Mouse (Mus musculus): ENCODE measurements around the gene Usb1. TPM values are rescaled to one million over a fixed set of nuclear protein-coding genes. Genes with fewer than 3 reads are reported as not detected.

The Usb1 gene
- polyA plus RNA-seq, 1 experiment from 2014 or later, result 61.7 TPM

- Histone ChIP-seq H3K27me3 (ENCODE audit: insufficient read depth, low read length) (no peaks in the 10 kb centered on the region), H3K4me2 (replicated peaks; ENCODE audit: low read depth, low read length) (no peak overlapping the region), H3K27ac (ENCODE audit: low read length) (no peak overlapping the region), H3K4me3 (ENCODE audit: low read length) (no peak overlapping the region), H3K4me1 (ENCODE audit: insufficient read depth, low read length) (no peaks in the 10 kb centered on the region; the same call in 1 of the 2 replicates), H3K36me3 (ENCODE audit: insufficient read depth, low read length) (no peaks in the 10 kb centered on the region), H3K9ac (replicated peaks; ENCODE audit: low read length) (no peak overlapping the region), H3K9me3 (ENCODE audit: low read length) (peaks cover 4% of the 10 kb centered on the region; the same call in 1 of the 2 replicates)
- no peak for ATAC-seq (ENCODE audit: low FRiP score, low TSS enrichment)
Measured at GRCm38 (mm10) chr8:95380953-95381352, 48.9 kb downstream of the Usb1 start.

GRCm38 (mm10) chr8:95381595-95381994 is 49.5 kb downstream of the Usb1 start:
- no peak overlapping the region for H3K4me2 ChIP-seq (replicated peaks; ENCODE audit: low read depth, low read length)
- no peaks in the 10 kb centered on the region; the same call in 1 of the 2 replicates for H3K4me1 ChIP-seq (ENCODE audit: insufficient read depth, low read length)
- no peaks in the 10 kb centered on the region for H3K27me3 ChIP-seq (ENCODE audit: insufficient read depth, low read length)
- no peak overlapping the region for H3K9ac ChIP-seq (replicated peaks; ENCODE audit: low read length)
- no peak overlapping the region for H3K4me3 ChIP-seq (ENCODE audit: low read length)
- no peak overlapping the region for H3K27ac ChIP-seq (ENCODE audit: low read length)
- peaks cover 4% of the 10 kb centered on the region; the same call in 1 of the 2 replicates for H3K9me3 ChIP-seq (ENCODE audit: low read length)
- no peak for ATAC-seq (ENCODE audit: low FRiP score, low TSS enrichment)
- H3K36me3 ChIP-seq (ENCODE audit: insufficient read depth, low read length), result no peaks in the 10 kb centered on the region
- 87% methylated on average over 3 of the region's 3 CpGs for WGBS

DNA sequence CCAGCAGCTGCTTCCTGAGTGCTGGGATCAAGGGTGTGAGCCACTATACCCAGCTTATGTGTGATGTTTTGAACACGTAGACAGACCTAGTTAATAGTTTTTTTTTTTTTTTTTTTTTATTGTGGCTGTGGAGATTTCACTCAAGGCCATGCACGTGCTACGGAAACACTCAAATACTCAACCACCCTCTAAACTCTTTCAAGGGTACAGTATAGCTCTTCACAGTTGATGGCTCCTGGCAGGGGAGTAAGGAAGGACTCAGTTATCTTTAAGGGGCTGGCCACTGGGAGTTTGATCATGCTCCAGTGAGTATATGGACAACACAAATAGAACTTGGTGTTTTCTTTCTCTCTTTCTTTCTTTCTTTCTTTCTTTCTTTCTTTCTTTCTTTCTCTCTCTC is 52.4 kb downstream of the Usb1 start:
- 69% methylated on average over 3 of the region's 3 CpGs for WGBS
- no peak for ATAC-seq (ENCODE audit: low FRiP score, low TSS enrichment)

GRCm38 (mm10) chr8:95386037-95386436 is 54.0 kb downstream of the Usb1 start:
- Histone ChIP-seq H3K4me1 (ENCODE audit: insufficient read depth, low read length) (no peaks in the 10 kb centered on the region), H3K27ac (ENCODE audit: low read length) (no peak overlapping the region), H3K36me3 (ENCODE audit: insufficient read depth, low read length) (no peaks in the 10 kb centered on the region), H3K4me3 (ENCODE audit: low read length) (no peak overlapping the region), H3K9ac (replicated peaks; ENCODE audit: low read length) (no peak overlapping the region), H3K4me2 (replicated peaks; ENCODE audit: low read depth, low read length) (no peak overlapping the region), H3K27me3 (ENCODE audit: insufficient read depth, low read length) (no peaks in the 10 kb centered on the region), H3K9me3 (ENCODE audit: low read length) (peaks cover 4% of the 10 kb centered on the region; the same call in 1 of the 2 replicates)
- WGBS, result 73% methylated on average over 5 of the region's 5 CpGs
- ATAC-seq (ENCODE audit: low FRiP score, low TSS enrichment), result no peak

More for the DNA sequence above, 52.4 kb downstream of the Usb1 start:
- Histone ChIP-seq H3K27ac (ENCODE audit: low read length) (no peak overlapping the region), H3K4me2 (replicated peaks; ENCODE audit: low read depth, low read length) (no peak overlapping the region), H3K27me3 (ENCODE audit: insufficient read depth, low read length) (no peaks in the 10 kb centered on the region), H3K4me3 (ENCODE audit: low read length) (no peak overlapping the region), H3K9ac (replicated peaks; ENCODE audit: low read length) (no peak overlapping the region), H3K9me3 (ENCODE audit: low read length) (peaks cover 4% of the 10 kb centered on the region; the same call in 1 of the 2 replicates), H3K4me1 (ENCODE audit: insufficient read depth, low read length) (no peaks in the 10 kb centered on the region), H3K36me3 (ENCODE audit: insufficient read depth, low read length) (no peaks in the 10 kb centered on the region)

- Histone ChIP-seq H3K4me1 (ENCODE audit: insufficient read depth, low read length) (no peaks in the 10 kb centered on the region), H3K27me3 (ENCODE audit: insufficient read depth, low read length) (no peaks in the 10 kb centered on the region), H3K9ac (replicated peaks; ENCODE audit: low read length) (no peak overlapping the region), H3K9me3 (ENCODE audit: low read length) (peaks cover 4% of the 10 kb centered on the region; the same call in 1 of the 2 replicates), H3K27ac (ENCODE audit: low read length) (no peak overlapping the region), H3K36me3 (ENCODE audit: insufficient read depth, low read length) (no peaks in the 10 kb centered on the region), H3K4me2 (replicated peaks; ENCODE audit: low read depth, low read length) (no peak overlapping the region), H3K4me3 (ENCODE audit: low read length) (no peak overlapping the region)
- 91% methylated on average over 10 of the region's 10 CpGs for WGBS
- ATAC-seq (ENCODE audit: low FRiP score, low TSS enrichment), result no peak
Measured at GRCm38 (mm10) chr8:95387221-95387620, 55.1 kb downstream of the Usb1 start.

DNA sequence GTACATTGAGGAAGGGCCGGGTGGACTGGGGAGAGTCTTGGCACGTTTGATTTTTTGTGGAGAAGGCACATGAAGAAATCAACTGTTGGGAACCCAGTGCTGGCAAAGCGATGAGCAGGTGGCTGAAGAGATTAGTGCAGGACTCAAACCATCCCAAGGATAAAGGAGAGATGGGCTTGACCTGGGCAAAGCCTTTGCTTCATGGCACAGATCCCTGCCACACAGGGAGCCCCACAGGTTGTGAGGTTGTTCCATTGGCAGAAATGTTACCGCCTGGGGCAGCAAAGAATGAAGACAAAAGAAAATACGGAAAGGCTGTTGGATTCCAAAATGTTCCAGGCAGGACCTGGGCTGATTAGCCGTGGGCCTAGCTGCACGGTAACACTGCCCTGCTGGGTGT is 55.9 kb downstream of the Usb1 start:
- Histone ChIP-seq H3K4me3 (ENCODE audit: low read length) (no peak overlapping the region), H3K9me3 (ENCODE audit: low read length) (peaks cover 4% of the 10 kb centered on the region; the same call in 1 of the 2 replicates), H3K9ac (replicated peaks; ENCODE audit: low read length) (no peak overlapping the region), H3K36me3 (ENCODE audit: insufficient read depth, low read length) (no peaks in the 10 kb centered on the region), H3K4me1 (ENCODE audit: insufficient read depth, low read length) (no peaks in the 10 kb centered on the region), H3K4me2 (replicated peaks; ENCODE audit: low read depth, low read length) (no peak overlapping the region), H3K27me3 (ENCODE audit: insufficient read depth, low read length) (no peaks in the 10 kb centered on the region), H3K27ac (ENCODE audit: low read length) (no peak overlapping the region)
- 79% methylated on average over 7 of the region's 7 CpGs for WGBS
- ATAC-seq (ENCODE audit: low FRiP score, low TSS enrichment), result no peak

GRCm38 (mm10) chr8:95390312-95390711 is 58.2 kb downstream of the Usb1 start:
- 54% methylated on average over 4 of the region's 4 CpGs for WGBS
- no peak overlapping the region for H3K27ac ChIP-seq (ENCODE audit: low read length)

DNA sequence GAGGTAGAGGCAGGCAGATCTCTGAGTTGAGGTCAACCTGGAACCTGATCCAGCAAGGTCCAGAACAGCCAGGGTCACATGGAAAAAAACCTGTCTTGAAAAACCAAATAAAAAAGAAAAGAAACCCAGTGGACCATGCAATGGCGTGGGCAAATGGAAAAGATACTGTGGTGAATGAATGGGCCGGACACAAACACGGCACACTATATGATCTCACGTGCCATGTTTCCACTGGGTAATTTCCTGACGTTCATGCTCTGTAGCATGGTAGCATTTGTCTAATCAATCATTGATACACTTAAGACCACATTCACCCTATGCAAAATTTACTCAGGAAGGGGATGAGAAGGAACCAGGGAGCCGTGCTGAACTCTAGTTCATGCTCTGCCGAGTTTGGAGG is 59.0 kb downstream of the Usb1 start:
- Histone ChIP-seq H3K27ac (ENCODE audit: low read length) (peak overlapping the region; percentile 65; the same call in 1 of the 2 replicates), H3K9me3 (ENCODE audit: low read length) (no peaks in the 10 kb centered on the region), H3K4me2 (replicated peaks; ENCODE audit: low read depth, low read length) (no peak overlapping the region), H3K4me1 (ENCODE audit: insufficient read depth, low read length) (peaks cover 12% of the 10 kb centered on the region), H3K36me3 (ENCODE audit: insufficient read depth, low read length) (no peaks in the 10 kb centered on the region), H3K27me3 (ENCODE audit: insufficient read depth, low read length) (no peaks in the 10 kb centered on the region), H3K4me3 (ENCODE audit: low read length) (no peak overlapping the region), H3K9ac (replicated peaks; ENCODE audit: low read length) (no peak overlapping the region)
- no peak for ATAC-seq (ENCODE audit: low FRiP score, low TSS enrichment)
- 51% methylated on average over 7 of the region's 7 CpGs for WGBS

More at GRCm38 (mm10) chr8:95390312-95390711, 58.2 kb downstream of the Usb1 start:
- no peaks in the 10 kb centered on the region for H3K27me3 ChIP-seq (ENCODE audit: insufficient read depth, low read length)
- no peaks in the 10 kb centered on the region; the same call in 1 of the 2 replicates for H3K9me3 ChIP-seq (ENCODE audit: low read length)
- no peak for ATAC-seq (ENCODE audit: low FRiP score, low TSS enrichment)
- no peaks in the 10 kb centered on the region for H3K36me3 ChIP-seq (ENCODE audit: insufficient read depth, low read length)
- H3K4me3 ChIP-seq (ENCODE audit: low read length), result no peak overlapping the region
- H3K4me2 ChIP-seq (replicated peaks; ENCODE audit: low read depth, low read length), result no peak overlapping the region
- no peak overlapping the region for H3K9ac ChIP-seq (replicated peaks; ENCODE audit: low read length)
- peaks cover 6% of the 10 kb centered on the region for H3K4me1 ChIP-seq (ENCODE audit: insufficient read depth, low read length)

GRCm38 (mm10) chr8:95392604-95393003 is 60.5 kb downstream of the Usb1 start:
- 75% methylated on average over 5 of the region's 5 CpGs for WGBS
- no peak for ATAC-seq (ENCODE audit: low FRiP score, low TSS enrichment)
- Histone ChIP-seq H3K4me2 (replicated peaks; ENCODE audit: low read depth, low read length) (no peak overlapping the region), H3K27me3 (ENCODE audit: insufficient read depth, low read length) (no peaks in the 10 kb centered on the region), H3K9me3 (ENCODE audit: low read length) (no peaks in the 10 kb centered on the region), H3K4me3 (ENCODE audit: low read length) (no peak overlapping the region), H3K4me1 (ENCODE audit: insufficient read depth, low read length) (peaks cover 19% of the 10 kb centered on the region), H3K9ac (replicated peaks; ENCODE audit: low read length) (no peak overlapping the region), H3K36me3 (ENCODE audit: insufficient read depth, low read length) (no peaks in the 10 kb centered on the region), H3K27ac (ENCODE audit: low read length) (peak overlapping the region; percentile 74)

GRCm38 (mm10) chr8:95395186-95395918 is 63.3 kb downstream of the Usb1 start:
- peaks cover 19% of the 10 kb centered on the region for H3K4me1 ChIP-seq (ENCODE audit: insufficient read depth, low read length)
- no peaks in the 10 kb centered on the region for H3K27me3 ChIP-seq (ENCODE audit: insufficient read depth, low read length)
- no peak overlapping the region for H3K4me2 ChIP-seq (replicated peaks; ENCODE audit: low read depth, low read length)
- peak overlapping the region; percentile 23; the same call in 1 of the 2 replicates for H3K9ac ChIP-seq (replicated peaks; ENCODE audit: low read length)
- no peak overlapping the region for H3K4me3 ChIP-seq (ENCODE audit: low read length)
- WGBS, result 33% methylated on average over 8 of the region's 8 CpGs
- H3K27ac ChIP-seq (ENCODE audit: low read length), result peak overlapping the region; percentile 65
- 0 out of 2 replicates have a peak, but pooled peaks have one; percentile 44 for ATAC-seq (ENCODE audit: low FRiP score, low TSS enrichment)
- H3K36me3 ChIP-seq (ENCODE audit: insufficient read depth, low read length), result no peaks in the 10 kb centered on the region
- H3K9me3 ChIP-seq (ENCODE audit: low read length), result no peaks in the 10 kb centered on the region
